Mouse (Mus musculus) retina, adult 2 months (tissue): ENCODE measurements around the gene Pde8b.

ENCODE experiments used
- DNase-seq: peaks from one replicate; pipeline ENCODE4 v3.0.0-alpha.2; 2012; ENCODE audit warnings: low read depth, low spot score

The Pde8b gene

GRCm38 (mm10) chr13:95020216-95020615 is 229.9 kb downstream of the Pde8b start:
- no peak for DNase-seq

GRCm38 (mm10) chr13:95019345-95019744 is 230.8 kb downstream of the Pde8b start:
- no peak for DNase-seq

- DNase-seq = peak; percentile 48
These were observed 232.2 kb downstream of the Pde8b start for GRCm38 (mm10) chr13:95017916-95018315.

DNA sequence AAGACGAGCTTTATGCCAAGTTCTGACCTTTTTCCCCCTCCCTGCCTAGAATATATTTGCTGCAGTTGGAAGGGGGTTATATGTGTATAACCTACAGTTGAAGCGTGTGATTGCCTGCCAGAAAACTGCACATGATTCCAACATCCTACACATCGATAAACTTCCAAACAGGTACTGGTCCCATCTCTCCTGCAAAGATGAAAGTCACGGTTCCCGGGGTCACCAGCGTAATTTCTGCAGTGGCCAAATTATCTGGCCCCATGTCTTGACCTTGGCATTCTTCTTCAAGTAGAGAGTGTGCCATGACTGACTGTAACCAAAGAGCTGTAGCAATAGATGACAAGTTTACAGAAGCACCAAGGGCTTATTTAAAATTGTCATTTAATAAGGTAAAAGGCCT is 232.9 kb downstream of the Pde8b start:
- DNase-seq = no peak

GRCm38 (mm10) chr13:95011546-95012257 is 238.4 kb downstream of the Pde8b start:
- no peak for DNase-seq

DNA sequence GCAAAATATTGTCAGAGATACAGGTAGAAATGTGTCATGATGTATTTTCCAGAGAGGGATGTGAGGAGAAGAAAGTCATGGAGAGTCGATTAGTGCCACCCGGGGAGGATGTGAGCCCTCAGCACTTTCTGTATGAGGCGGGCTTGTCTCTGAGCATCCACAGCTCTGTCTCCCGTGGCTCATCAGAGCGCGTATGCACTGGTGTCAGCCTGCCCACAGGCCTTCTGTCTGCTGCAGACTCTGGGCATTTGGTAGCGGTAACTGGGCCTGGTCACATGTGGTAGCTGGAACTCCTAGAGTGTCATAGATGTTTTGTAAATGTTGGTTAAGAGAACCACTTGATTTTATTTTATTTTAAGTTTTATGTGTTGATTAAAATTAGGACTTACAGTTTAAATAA is 240.9 kb downstream of the Pde8b start:
- no peak for DNase-seq

- DNase-seq = no peak
These were observed 242.9 kb downstream of the Pde8b start for GRCm38 (mm10) chr13:95007281-95007680.

GRCm38 (mm10) chr13:94990516-94990915 is 259.6 kb downstream of the Pde8b start:
- DNase-seq = no peak

- no peak for DNase-seq
These were observed 271.1 kb downstream of the Pde8b start for GRCm38 (mm10) chr13:94979081-94979480.

DNA sequence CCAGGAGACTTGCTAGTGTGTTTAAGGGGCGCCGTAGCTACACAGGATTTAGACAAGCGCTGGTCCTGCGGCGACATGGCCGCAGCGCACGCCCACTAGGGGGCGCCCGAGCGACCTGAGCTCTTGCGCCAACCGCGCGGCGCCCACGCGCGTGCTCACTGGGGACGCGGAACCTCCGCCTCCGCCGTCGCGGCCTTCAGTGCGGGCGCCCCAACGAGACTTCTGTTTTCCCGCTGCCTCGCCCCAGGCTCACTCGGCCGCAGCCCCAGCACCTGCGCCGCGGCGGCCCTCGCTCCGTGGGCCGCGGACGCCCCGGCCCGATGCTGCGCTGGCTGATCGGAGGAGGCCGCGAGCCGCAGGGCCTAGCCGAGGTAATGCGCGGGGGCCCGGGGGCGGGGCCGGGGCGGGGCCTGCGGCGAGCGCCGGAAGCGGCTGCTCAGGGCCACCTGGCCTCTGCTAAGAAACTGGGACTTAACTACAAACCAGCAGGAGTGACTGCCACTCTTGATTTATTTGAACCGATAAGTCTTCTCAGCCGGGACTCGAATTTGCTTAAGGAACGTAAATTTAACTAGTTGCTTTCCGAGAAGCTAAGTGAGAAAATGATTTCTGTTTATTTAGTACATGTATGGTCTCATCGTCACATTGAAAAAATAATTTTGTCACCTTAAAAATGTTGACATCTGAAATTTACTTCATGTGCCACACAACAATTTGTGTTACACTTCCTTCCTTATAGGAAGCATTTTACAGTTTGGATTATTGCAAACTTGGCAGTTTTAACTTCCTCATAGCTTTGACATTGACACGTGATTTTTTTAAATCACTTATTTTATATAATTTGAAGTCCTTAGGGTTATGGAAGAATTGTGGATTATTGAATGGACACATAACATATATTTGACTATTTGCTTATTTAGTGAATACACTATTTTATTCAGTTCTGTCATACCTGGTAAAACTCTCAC is 273.6 kb downstream of the Pde8b start, which contains the start of gene Wdr41:
Gene Wdr41 (plus strand): TSS at position 126 of the 968 bp plus-strand sequence.
- peak; percentile 86 for DNase-seq

DNA sequence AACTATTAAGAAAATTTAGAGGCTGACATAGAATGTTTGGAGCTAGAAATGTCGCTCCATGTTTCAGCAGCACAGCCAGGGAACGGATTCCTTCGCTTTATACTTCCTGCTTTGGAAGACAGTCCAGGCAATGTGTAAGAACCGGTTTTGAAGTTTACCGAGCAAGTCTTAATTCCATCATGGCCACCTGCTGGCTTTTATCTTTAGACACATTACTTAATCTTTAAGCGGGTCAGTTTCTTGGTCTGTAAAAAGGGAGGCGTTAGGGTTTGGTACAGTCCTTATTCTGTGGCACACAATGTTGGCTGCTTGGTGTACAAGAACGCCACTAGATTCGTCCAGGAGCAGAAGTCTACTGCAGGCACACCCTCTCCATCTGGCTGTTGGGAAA is 274.3 kb downstream of the Pde8b start:
- no peak for DNase-seq
